Mouse (Mus musculus) neural tube, embryonic 11.5 days (tissue): ENCODE results near the gene Ovch2. TPM values are rescaled to one million over a fixed set of nuclear protein-coding genes. Genes with fewer than 3 reads are reported as not detected.

Source experiments
- ATAC-seq: fragments of 200-750 bp; cut with Nextera tagmentation; 2 replicates; pipeline ENCODE4 v1.8.0; 2017; ENCODE audit warnings: moderate number of reproducible peaks, mild to moderate bottlenecking, moderate TSS enrichment, moderate library complexity; ENCODE audit not compliant: insufficient read depth, low FRiP score, low TSS enrichment
- DNase-seq: peaks from one replicate; pipeline ENCODE4 v3.0.0-alpha.2; 2015; ENCODE audit warnings: low spot score
- H3K27ac ChIP-seq: fragments of 300-500 bp; sonication (generic); 2 replicates; pipeline ENCODE4 v1.5.1; 2014; ENCODE audit warnings: low read depth, mild to moderate bottlenecking, low read length
- H3K27me3 ChIP-seq: fragments of 300-500 bp; sonication (generic); 2 replicates; pipeline ENCODE4 v1.6.1; 2014; ENCODE audit warnings: mild to moderate bottlenecking, low read length, mixed read lengths; ENCODE audit not compliant: control insufficient read depth, insufficient read depth
- H3K36me3 ChIP-seq: fragments of 300-500 bp; sonication (generic); 2 replicates; pipeline ENCODE4 v1.6.1; 2014; ENCODE audit warnings: mild to moderate bottlenecking, low read length, moderate library complexity, mixed read lengths; ENCODE audit not compliant: control insufficient read depth, insufficient read depth
- H3K4me1 ChIP-seq: fragments of 300-500 bp; sonication (generic); 2 replicates; pipeline ENCODE4 v1.6.1; 2014; ENCODE audit warnings: low read length, mixed read lengths; ENCODE audit not compliant: control insufficient read depth, insufficient read depth
- H3K4me2 ChIP-seq: fragments of 300-500 bp; sonication (generic); 2 replicates; pipeline ENCODE4 v1.6.1; 2014; ENCODE audit warnings: low read depth, mild to moderate bottlenecking, moderate library complexity
- H3K4me3 ChIP-seq: fragments of 300-500 bp; sonication (generic); 2 replicates; pipeline ENCODE4 v1.5.1; 2014; ENCODE audit warnings: low read depth, low read length
- H3K9ac ChIP-seq: fragments of 300-500 bp; sonication (generic); 2 replicates; pipeline ENCODE4 v1.6.1; 2014; ENCODE audit warnings: mild to moderate bottlenecking, low read length
- H3K9me3 ChIP-seq: fragments of 300-500 bp; sonication (generic); 2 replicates; pipeline ENCODE4 v1.6.1; 2016; ENCODE audit warnings: low read length; ENCODE audit not compliant: control insufficient read depth
- WGBS: fragments of 180-500 bp; shearing (Covaris S2); extraction: QIAGEN DNeasy Blood & Tissue Kit; methylation state at CpG from one replicate; pipeline ENCODE4 v1.1.7; 2014; 5-methylcytosine and 5-hydroxymethylcytosine counted together
- polyA plus RNA-seq: library from polyadenylated mRNA; unstranded; fragments of >200 nt; fragmentation: Nextera tagmentation; extraction: Ambion mirVana; gene quantifications from 2 replicates; pipeline ENCODE4 v1.2.1, GENCODE M21; 2014

Gene Ovch2
- polyA plus RNA-seq, 1 experiment from 2014 or later: not detected

DNA sequence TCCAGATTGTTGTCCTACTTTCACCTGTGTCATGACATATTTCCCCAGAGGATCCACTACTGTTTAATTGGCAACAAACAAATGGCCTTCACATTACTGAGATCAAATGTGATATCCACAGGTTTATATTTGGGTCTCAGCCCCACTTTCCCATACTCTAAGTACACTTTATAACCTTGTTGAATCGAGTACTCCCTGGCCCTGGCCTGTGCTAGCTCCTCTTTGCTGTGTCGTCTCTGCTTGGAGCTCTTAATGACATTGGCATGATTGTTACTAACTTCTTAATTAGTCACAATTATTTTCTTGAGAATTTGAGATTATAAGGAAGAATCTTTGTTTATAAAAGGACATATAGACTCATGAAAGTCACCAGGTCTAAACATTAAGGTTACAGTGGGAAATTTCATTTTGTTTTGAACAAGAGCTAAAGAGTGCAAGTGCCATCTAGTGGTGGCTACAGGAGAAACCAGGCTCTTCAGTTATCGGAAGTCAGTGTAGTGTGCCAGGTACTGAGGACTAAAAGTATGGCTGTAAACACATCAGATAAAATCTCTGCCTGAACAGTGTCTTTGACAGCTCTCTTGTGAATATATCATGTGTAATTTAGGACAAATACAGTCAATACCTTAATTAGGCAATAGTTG, 12.9 kb downstream of the Ovch2 start:
- H3K36me3 ChIP-seq: no peaks in the 10 kb centered on the region
- no peak overlapping the region for H3K27ac ChIP-seq
- no peaks in the 10 kb centered on the region for H3K9me3 ChIP-seq
- WGBS: 54% methylated on average over 3 of the region's 3 CpGs
- H3K4me3 ChIP-seq: no peak overlapping the region
- peak; percentile 20 for DNase-seq
- no peak overlapping the region for H3K9ac ChIP-seq
- no peaks in the 10 kb centered on the region for H3K4me1 ChIP-seq
- no peak overlapping the region for H3K4me2 ChIP-seq
- H3K27me3 ChIP-seq: no peaks in the 10 kb centered on the region
- ATAC-seq: no peak

DNA sequence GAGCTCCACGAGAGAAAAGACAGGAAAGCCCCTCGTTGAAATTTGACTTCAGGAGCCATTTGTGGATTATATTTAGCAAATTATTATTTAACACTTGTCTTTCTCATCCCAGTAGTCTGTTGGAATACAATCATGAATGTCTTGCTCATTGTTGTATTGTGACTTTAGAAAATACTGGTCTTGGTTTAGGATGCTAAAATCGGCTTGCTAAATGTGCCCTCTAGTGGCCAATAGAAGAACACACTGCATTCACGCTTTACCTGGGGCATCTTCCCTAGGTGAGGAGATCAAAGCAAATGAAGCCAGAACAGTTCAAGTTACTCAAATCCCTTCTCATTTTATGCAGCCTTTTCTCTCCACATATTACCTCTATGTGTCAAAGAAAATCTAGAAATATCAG, 21.4 kb downstream of the Ovch2 start:
- H3K4me2 ChIP-seq: no peak overlapping the region
- DNase-seq (no peak), ATAC-seq (no peak)
- no peak overlapping the region for H3K9ac ChIP-seq
- H3K4me1 ChIP-seq: no peaks in the 10 kb centered on the region
- H3K27me3 ChIP-seq: no peaks in the 10 kb centered on the region
- H3K9me3 ChIP-seq: no peaks in the 10 kb centered on the region
- H3K36me3 ChIP-seq: no peaks in the 10 kb centered on the region
- H3K27ac ChIP-seq: no peak overlapping the region
- no peak overlapping the region for H3K4me3 ChIP-seq
- 44% methylated on average over 4 of the region's 4 CpGs for WGBS

DNA sequence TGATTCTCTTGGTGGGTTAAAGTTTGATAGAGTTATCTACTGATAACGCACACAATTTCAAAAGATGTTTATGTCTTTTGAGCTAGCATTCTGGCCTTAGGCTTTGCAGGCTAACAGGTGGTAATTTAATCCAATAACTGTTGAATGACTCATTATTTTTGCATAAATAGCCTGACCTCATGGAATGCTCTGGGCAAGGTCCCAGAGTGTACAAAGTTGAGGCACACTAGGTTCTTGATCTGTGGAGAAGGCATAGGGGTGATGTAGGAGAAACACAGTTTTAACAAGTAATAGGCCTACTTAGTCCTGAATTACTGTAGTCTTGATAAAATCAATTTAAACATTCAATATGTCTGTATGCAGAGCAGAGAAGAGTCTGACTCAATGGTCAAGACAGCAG, 22.8 kb downstream of the Ovch2 start:
- no peak overlapping the region for H3K4me3 ChIP-seq
- ATAC-seq: no peak
- H3K27ac ChIP-seq: no peak overlapping the region
- H3K9me3 ChIP-seq: no peaks in the 10 kb centered on the region
- no peaks in the 10 kb centered on the region for H3K36me3 ChIP-seq
- no peak overlapping the region for H3K4me2 ChIP-seq
- no peaks in the 10 kb centered on the region for H3K4me1 ChIP-seq
- no peak overlapping the region for H3K9ac ChIP-seq
- WGBS: 96% methylated on average over 1 of the region's 1 CpGs
- no peaks in the 10 kb centered on the region for H3K27me3 ChIP-seq
- DNase-seq: no peak

DNA sequence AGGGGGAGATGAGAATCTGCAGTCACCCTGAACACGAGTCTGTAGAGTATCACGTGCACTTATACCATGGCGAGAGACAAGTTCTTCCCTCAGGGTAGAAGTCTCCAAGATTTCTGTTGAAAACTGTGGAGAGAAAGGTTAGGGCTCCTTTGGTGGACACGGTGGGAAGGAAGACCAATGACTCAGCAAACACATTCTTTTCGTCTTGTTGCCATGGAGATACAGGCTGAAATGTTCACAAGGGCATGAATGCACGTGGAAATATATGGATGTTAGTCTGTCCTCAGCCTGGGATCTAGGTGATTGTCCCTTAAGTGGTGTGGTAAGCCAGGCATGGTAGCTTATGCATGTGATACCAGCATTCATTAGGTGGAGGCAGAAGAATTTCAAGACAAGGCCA, 30.2 kb downstream of the Ovch2 start:
- ATAC-seq (no peak), DNase-seq (no peak)
- H3K9ac ChIP-seq: no peak overlapping the region
- H3K9me3 ChIP-seq: no peaks in the 10 kb centered on the region
- no peak overlapping the region for H3K4me2 ChIP-seq
- H3K4me1 ChIP-seq: no peaks in the 10 kb centered on the region
- H3K36me3 ChIP-seq: no peaks in the 10 kb centered on the region
- no peak overlapping the region for H3K27ac ChIP-seq
- WGBS: 61% methylated on average over 6 of the region's 6 CpGs
- no peaks in the 10 kb centered on the region for H3K27me3 ChIP-seq
- no peak overlapping the region for H3K4me3 ChIP-seq

DNA sequence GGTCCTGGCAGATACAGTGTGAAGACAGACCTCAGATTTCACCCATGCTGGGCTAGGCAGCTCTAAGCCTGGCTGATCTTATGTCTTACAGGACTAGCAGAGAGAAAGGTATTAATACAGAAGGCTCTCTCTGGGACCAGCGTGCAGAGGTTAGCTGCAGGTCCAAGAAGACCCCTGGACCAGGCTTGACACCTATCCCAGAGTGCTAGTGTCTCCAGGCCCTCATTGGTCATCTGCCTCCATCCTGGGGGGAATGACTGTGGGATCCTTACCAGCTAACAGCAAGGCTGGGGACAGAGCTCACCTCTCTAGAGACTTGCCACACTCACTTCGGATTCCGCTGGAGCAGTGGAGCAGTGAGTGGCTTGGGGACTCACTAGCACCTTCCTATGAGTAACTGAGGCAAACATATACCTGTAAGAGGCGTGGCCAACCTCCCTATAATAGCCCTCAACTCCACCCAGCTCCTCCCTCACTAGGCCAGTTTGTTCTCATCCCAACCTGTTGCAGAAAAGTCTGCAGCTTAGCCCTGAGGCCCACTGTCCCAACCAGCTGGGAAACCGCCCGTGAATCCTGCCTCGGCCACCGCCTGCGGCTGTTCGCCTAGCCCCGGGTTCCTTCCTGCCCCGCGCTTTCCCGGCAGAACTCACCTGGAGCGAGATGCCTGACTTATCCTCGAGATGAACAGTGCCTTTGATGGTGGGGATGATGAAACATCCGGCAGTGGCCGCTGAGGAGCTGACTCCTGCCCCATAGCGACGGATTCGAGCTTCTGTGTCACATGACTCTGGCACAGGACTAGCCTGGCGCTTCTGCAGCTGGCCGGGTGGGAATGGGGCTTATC, 43.5 kb downstream of the Ovch2 start, which contains the start of gene Cyb5r2:
Cyb5r2 (minus strand) TSS at position 725 of the 844 bp plus-strand sequence.
- 16% methylated on average over 23 of the region's 23 CpGs for WGBS
- ATAC-seq: peak; percentile 74; the same call in 1 of the 2 replicates
- H3K27ac ChIP-seq: no peak within 1 kb of the TSS
- no peaks in the 10 kb centered on the region for H3K9me3 ChIP-seq
- H3K27me3 ChIP-seq: no peaks in the 10 kb centered on the region
- no peaks in the 10 kb centered on the region for H3K4me1 ChIP-seq
- peak within 1 kb of the TSS; percentile 38 for H3K4me2 ChIP-seq
- H3K36me3 ChIP-seq: no peaks in the 10 kb centered on the region
- H3K9ac ChIP-seq: peak within 1 kb of the TSS; percentile 47
- no peak for DNase-seq
- H3K4me3 ChIP-seq: peak within 1 kb of the TSS; percentile 13; the same call in 1 of the 2 replicates

DNA sequence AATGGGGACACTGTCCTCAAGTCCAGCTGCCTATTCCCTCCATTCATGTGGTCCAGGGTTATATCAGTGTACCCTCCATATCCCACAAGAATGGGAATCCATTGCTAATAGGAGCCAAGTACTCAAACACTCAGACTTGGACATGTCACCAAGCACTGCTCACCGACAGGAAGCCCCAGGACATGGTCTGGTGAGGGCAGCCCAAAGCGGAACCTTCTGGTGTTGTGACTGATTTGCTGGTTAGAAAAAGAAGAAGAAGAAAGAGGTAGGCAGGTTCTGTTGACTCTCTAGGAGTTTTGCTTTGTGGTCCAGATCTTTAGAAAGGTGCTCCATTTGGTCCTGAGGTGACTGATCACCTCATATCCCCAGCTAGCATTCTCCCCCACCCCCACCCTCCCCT, 44.3 kb downstream of the Ovch2 start:
- no peak overlapping the region for H3K4me2 ChIP-seq
- ATAC-seq (no peak), DNase-seq (no peak)
- H3K9me3 ChIP-seq: no peaks in the 10 kb centered on the region
- no peak overlapping the region for H3K9ac ChIP-seq
- H3K4me1 ChIP-seq: no peaks in the 10 kb centered on the region
- WGBS: 96% methylated on average over 2 of the region's 2 CpGs
- no peak overlapping the region for H3K27ac ChIP-seq
- H3K36me3 ChIP-seq: no peaks in the 10 kb centered on the region
- H3K4me3 ChIP-seq: no peak overlapping the region
- no peaks in the 10 kb centered on the region for H3K27me3 ChIP-seq

DNA sequence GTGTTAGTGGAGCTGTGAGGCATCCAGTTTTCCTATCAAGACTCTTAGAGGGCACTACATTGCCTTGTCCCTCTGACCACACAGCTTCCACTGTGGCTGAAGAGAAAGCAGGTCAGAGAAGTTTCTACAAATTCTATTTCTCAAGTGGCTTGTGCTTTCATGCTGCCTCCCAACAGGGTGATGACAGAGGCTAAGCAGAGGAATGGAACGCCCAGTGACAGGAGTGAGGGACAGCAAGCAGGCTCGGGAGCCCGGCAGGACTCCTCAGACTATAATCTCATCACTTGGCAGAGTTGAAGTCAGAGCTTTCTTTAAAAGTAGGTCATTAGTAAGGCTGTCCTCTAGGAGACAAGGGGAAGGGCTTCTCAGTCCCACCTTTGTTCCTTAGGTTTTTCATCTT, 45.1 kb downstream of the Ovch2 start:
- ATAC-seq (no peak), DNase-seq (no peak)
- H3K36me3 ChIP-seq: no peaks in the 10 kb centered on the region
- H3K4me2 ChIP-seq: no peak overlapping the region
- H3K4me3 ChIP-seq: no peak overlapping the region
- no peaks in the 10 kb centered on the region for H3K4me1 ChIP-seq
- H3K9ac ChIP-seq: no peak overlapping the region
- H3K27me3 ChIP-seq: no peaks in the 10 kb centered on the region
- WGBS: 87% methylated on average over 3 of the region's 3 CpGs
- H3K9me3 ChIP-seq: no peaks in the 10 kb centered on the region
- H3K27ac ChIP-seq: no peak overlapping the region

DNA sequence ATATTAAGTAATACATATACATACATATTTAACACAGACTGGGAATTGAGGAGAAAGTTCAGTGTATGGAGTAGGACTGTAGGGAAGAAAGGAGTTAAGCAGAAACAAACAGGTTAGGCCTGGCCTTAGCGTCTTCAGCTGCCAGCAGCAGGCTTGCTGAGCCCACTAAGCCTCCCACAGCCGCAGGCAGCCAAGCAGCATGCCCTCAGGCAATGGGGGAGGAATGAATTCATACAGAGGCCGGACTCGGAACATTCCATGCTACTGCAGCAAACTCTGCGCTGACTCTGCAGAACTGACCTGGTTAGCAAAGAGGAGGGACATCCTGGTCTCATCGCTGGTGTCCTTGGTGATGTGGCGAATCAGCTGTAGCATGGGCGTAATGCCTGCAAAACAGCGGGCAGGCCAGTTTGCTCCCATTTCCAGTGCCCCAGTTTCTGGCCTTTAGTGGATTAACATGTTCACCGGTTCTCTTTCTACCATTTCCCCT, 48.9 kb downstream of the Ovch2 start:
- no peaks in the 10 kb centered on the region for H3K27me3 ChIP-seq
- DNase-seq: no peak
- ATAC-seq: no peak
- H3K36me3 ChIP-seq: no peaks in the 10 kb centered on the region
- 86% methylated on average over 10 of the region's 10 CpGs for WGBS
- H3K4me3 ChIP-seq: no peak overlapping the region
- no peak overlapping the region for H3K27ac ChIP-seq
- H3K4me1 ChIP-seq: no peaks in the 10 kb centered on the region
- H3K4me2 ChIP-seq: no peak overlapping the region
- no peak overlapping the region for H3K9ac ChIP-seq
- H3K9me3 ChIP-seq: no peaks in the 10 kb centered on the region

DNA sequence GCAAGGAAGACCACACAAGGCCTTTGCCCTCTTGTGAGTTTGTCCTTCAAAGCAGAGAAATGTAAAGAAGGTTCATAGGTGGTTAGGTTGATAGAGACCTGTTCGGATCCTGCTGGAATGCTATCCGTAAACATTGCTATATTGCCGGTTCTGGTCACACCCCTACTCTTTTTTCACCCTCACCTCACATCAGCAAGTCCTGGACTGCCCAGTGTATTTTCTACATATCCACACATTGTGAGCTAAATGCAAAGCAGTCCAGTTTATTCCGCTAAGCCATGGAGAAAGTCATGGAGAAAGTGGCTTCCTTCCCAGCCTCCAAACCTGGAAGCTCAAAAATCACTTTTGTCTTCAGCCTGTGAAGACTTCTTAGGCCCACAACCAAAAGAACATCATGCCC, 51.3 kb downstream of the Ovch2 start:
- H3K36me3 ChIP-seq: no peaks in the 10 kb centered on the region
- DNase-seq (no peak), ATAC-seq (no peak)
- no peak overlapping the region for H3K4me2 ChIP-seq
- no peaks in the 10 kb centered on the region for H3K27me3 ChIP-seq
- H3K27ac ChIP-seq: no peak overlapping the region
- H3K4me1 ChIP-seq: no peaks in the 10 kb centered on the region
- H3K9ac ChIP-seq: no peak overlapping the region
- no peak overlapping the region for H3K4me3 ChIP-seq
- 95% methylated on average over 4 of the region's 4 CpGs for WGBS
- H3K9me3 ChIP-seq: no peaks in the 10 kb centered on the region
